Mouse (Mus musculus) gonadal fat pad, adult 2 months (tissue): ENCODE results near the gene Gpnmb. TPM values are rescaled to one million over a fixed set of nuclear protein-coding genes. Genes with fewer than 3 reads are reported as not detected.

ENCODE experiments used
- DNase-seq: peaks from one replicate; pipeline ENCODE4 v3.0.0-alpha.2; 2012; ENCODE audit warnings: low read depth
- polyA plus RNA-seq: library from polyadenylated mRNA; depleted of rRNA; stranded (reverse); fragments of >200 nt; gene quantifications from 2 replicates; pipeline ENCODE4 v1.2.3, GENCODE M21; 2012

The Gpnmb gene
- polyA plus RNA-seq, 1 experiment: 88.7 TPM

DNA sequence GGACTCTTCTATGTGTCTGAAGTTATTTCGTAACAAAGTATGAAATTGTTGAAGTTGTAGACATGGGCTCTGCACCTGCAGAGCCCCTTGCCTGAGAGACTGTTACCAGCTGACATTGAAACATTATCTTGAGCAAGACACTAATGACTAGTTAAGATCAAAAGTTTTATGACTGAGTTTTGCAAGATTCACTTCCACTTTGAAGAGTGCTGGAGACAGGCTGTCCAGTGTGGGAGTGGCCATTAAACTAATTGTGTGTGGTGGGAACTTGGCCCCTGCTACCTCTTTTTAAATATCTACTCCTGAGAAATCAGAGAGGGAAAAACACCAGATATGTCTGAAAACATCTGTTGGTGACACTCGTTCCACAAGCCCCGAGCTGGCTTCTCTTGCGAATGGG, 5.1 kb upstream of the Gpnmb start:
- DNase-seq: no peak

GRCm38 (mm10) chr6:49032783-49033182, 3.6 kb upstream of the Gpnmb start:
- no peak for DNase-seq

GRCm38 (mm10) chr6:49037268-49037662, 919 bp downstream of the Gpnmb start:
- no peak for DNase-seq

DNA sequence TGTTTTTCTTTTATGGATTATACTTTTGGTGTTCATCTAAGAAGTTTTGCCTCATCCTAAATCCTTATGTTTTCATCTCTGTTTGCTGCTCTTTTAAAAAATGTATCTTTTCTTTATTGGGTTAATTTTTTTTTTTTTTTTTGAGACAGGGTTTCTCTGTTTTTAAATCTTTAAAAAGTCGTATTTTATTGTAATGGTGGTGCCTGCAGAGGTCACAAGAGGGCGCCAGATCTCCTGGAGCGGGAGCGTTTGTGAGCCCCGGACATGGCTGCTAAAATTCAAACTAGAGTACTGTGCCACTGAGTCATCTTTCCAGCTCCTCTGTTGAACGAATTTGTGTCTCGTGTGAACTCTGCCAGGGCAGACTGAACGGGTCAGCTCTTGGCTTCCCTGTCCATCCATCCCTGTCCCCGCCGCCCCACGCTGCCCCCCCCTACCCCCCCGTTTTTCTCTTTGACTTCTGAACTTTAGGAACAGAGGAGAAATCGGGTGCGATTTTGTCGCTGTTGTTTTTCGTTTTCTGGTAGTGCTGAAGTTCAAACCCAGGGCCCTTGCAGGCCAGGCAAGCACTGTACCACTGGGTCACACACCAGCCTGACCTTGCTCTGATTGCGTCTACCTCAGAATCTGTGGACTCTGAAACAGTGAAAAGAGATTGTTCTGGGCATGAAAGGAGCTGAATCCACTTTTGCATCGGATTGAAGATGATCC, 3.3 kb downstream of the Gpnmb start:
- no peak for DNase-seq

DNA sequence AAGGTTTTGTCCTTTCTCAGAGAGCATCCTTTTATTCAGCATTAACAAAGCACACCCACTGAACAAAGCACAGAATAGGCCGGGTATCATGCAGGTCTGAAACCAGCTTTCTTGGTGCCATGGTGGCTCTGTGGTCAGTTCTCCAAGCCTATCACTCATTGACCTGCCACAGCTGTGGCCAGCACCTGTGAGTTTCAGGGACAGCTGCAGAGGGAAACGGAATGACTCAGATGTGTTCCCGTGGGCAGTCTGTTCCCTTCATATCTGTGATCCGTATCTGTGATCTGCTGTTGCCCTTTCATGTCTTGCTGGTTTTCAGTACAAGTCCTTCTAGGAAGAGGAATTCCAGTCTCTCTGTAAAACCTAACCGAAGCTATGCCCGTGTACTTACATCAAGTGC, 10.2 kb downstream of the Gpnmb start:
- DNase-seq: no peak

DNA sequence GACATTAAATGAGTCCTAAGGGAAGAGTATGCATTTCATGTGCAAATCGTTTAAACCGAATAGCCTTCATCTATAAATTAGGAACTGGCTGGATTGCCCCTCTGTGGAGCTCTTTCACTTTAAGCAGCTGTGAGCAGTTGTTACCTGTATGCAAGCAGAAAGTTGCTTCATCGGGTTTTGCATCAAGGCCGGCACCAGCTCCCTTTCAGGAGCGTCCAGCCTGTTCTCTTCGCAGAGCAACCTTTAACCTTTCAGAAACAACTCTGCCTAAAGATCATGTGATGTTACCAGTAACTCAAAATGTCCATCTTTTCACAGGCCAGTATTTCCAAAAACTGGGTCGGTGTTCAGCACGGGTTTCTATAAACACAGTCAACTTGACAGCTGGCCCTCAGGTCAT, 10.6 kb downstream of the Gpnmb start:
- no peak for DNase-seq

- DNase-seq: no peak
Observed at GRCm38 (mm10) chr6:49047848-49048247, 11.5 kb downstream of the Gpnmb start.

GRCm38 (mm10) chr6:49048395-49048794, 12.0 kb downstream of the Gpnmb start:
- no peak for DNase-seq

- DNase-seq: no peak
Observed at GRCm38 (mm10) chr6:49050677-49051410, 14.5 kb downstream of the Gpnmb start.

DNA sequence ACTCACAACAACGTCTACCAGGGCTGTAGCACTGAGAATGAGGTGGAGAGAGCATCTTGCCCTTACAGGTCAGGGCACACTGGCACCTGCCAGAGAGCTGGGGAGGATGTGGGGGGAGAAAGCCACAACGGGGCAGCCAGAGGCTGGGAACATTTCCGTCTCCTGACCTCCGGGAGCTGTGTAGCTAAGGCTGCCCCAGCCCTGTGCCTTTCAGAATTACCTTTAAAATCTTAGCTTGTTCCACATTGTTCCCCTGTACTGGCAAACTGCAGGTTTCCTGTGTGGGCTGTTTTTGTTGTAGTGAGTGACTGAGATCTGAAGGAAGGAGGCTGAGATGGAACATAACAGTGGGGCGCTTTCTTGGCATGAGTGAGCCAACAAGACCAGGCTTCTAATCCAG, 15.8 kb downstream of the Gpnmb start:
- no peak for DNase-seq

DNA sequence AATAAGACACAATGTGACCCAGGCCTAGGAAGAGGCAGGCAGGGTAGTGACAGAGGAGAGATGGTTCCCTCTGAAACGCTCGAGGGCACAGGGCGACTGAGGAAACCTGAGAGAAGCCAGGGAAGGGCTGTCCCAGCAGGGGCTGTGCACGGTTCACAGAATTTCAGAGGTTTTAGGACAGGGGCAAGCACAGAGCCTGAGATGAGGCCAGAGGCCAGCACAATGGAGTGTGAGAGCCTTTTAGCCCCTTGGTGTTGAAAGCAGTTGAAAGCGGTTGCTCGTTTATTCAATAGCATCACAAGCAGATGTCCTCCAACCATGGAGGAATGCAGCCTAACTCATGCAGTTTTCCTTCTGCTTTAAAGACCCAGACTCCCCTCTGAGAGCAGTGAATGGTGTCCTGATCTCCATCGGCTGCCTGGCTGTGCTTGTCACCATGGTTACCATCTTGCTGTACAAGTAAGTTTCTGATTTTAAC, 18.9 kb downstream of the Gpnmb start:
- DNase-seq: no peak

DNA sequence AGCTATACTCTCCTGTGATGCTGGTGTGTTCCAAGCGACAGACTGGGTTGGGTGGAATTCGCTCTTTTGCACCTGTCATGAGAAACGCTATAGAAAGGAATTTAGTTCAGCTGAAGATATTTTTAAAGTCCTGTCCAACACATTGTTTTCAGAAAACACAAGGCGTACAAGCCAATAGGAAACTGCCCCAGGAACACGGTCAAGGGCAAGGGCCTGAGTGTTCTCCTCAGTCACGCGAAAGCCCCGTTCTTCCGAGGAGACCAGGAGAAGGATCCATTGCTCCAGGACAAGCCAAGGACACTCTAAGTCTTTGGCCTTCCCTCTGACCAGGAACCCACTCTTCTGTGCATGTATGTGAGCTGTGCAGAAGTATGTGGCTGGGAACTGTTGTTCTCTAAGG, 19.7 kb downstream of the Gpnmb start:
- DNase-seq: no peak

- no peak for DNase-seq
Observed at GRCm38 (mm10) chr6:49057053-49058021, 21.0 kb downstream of the Gpnmb start.

DNA sequence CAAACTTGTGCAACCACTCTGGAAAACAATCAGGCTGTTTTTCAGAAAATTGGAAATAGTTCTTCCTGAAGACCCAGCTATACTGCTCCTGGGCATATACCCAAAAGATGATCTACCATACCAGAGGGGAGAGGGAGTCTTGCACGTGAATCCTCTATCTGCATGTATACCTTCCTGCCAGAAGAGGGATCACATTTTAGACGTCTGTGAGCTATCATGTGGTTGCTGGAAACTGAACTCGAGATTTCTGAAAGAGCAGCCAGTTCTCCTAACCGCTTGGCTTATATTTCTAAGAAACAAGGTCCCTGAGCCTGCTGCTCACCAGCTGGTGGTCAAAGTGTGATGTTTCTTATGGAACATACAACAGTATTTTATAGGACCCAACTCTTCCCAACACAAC, 32.0 kb downstream of the Gpnmb start:
- no peak for DNase-seq

DNA sequence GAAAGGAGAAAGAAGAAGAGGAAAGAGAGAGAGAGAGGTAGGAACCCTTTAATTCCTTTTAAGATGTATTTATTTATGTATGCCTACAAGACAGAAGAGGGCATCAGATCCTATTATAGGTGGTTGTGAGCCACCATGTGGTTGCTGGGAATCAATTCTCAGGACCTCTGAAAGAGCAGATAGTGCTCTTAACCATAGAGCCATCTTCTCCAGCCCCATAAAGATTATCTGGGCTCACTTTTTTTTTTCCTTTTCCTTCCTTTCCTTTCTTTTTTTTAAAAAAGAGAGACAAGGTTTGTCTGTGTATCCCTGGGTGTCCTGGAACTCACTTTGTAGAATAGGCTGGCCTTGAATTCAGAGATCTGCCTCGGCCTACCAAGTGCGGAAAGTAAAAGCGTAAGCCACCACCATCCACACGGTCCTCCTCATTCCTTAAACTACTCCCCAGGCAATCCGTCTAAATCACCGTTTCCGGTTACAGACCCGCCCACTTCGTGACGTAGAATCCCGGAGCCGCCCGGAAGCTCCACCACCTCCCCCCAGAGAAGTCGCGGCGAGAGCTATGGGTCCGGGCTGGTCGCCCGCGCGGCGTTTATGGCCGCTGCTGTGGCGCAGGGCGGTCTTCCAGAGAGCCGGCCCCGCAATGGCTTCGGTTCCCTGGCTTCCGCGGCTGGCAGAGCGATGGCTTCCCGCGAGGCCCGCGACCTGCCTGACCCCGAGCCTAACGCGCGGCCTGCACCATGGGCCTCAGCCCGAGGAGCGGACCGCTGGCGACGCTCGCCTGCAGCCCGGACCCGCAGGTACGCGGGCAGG, 37.2 kb downstream of the Gpnmb start, which contains the start of gene Malsu1:
Gene Malsu1 (plus strand): TSS at position 492 of the 813 bp plus-strand sequence.
- peak; percentile 54 for DNase-seq

- DNase-seq: no peak
Observed at GRCm38 (mm10) chr6:49074117-49074490, 37.8 kb downstream of the Gpnmb start.

GRCm38 (mm10) chr6:49077894-49078293, 41.5 kb downstream of the Gpnmb start:
- no peak for DNase-seq

- DNase-seq: no peak
Observed at GRCm38 (mm10) chr6:49079313-49079712, 43.0 kb downstream of the Gpnmb start.

DNA sequence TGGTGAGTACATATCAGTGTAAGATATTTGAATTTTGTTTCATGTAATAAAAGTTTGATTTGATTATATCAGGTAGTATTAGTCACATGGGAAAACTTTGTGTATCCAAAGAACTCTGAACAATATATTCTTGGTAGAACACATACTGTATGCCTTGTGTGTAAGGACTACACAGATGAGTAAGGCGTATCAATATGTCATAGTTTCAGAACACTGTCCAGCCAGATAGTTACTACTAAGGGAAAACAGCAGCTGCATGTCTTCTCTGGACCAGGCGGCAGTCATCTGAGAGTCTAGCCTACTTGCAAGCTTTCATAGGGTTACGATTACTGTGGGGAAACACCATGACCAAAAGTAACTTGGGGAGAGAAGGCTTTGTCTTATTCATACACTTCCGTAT, 46.7 kb downstream of the Gpnmb start:
- no peak for DNase-seq

DNA sequence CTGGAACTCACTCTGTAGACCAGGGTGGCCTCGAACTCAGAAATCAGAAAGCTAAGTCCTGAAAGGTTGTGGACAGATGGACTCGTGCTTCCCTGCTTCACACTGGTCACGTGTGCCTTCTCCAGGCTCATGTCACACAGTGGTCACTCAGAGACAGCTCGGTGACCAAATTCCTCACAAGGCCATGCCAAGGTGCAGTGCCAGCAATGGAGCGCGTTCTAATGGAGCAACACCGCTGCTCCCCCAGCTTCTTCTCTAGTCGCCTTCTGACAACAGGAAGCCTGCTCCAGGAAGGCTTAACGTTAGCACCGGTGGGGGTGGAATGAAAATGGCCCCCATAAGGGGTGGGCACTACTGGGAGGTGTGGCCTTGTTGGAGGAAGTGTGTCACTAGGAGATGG, 58.6 kb downstream of the Gpnmb start:
- DNase-seq: no peak

DNA sequence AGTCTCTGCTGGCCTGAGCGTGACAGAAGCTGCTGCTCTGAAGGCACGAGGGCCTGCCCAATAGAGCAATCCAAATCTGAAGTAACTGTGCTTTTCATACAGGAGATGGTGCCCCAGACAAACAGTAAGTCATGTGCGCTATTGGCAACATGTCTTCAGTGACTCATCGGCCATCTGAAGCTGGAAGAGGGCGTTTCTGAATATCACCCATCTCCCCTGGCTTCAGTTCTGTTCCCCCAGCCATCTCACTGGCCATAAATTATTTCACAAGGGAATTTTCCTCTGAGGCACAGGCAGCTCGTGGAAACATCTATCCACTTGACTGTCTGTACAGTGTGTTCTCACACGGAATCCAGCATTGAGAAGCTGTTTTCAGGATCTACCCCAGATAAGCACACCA, 60.1 kb downstream of the Gpnmb start:
- DNase-seq: peak; percentile 70
